7 mouse cellular contexts compared by ENCODE assay signal in genomic region chr10:61383715-61384047, GRCm38 (mm10). TPM values are rescaled to one million over a fixed set of nuclear protein-coding genes. Genes with fewer than 3 reads are reported as not detected.
A peak's percentile ranks its signal among the peaks of the same experiment; 100 is the strongest.
DNase-seq lines count a peak whose midpoint lies in the region; ATAC-seq lines count a peak whose summit lies in the region.

No protein-coding gene starts in this region.

- H3K4me3 ChIP-seq in neural tube, embryonic 11.5 days (ENCODE audit: low read depth, low read length), result peak overlapping the region; percentile 60
- H3K4me3 ChIP-seq in forebrain, embryonic 15.5 days, result peak overlapping the region; percentile 65
- H3K4me3 ChIP-seq in liver, embryonic 12.5 days, result peak overlapping the region; percentile 60
- peak overlapping the region; percentile 58 for H3K4me3 ChIP-seq in stomach, embryonic 16.5 days (replicated peaks; ENCODE audit: low read length)

- H3K4me2 ChIP-seq in neural tube, embryonic 11.5 days (ENCODE audit: low read depth), result peak overlapping the region; percentile 96
- H3K4me2 ChIP-seq in forebrain, embryonic 15.5 days (replicated peaks), result peak overlapping the region; percentile 88
- peak overlapping the region; percentile 89 for H3K4me2 ChIP-seq in liver, embryonic 12.5 days
- peak overlapping the region; percentile 80 for H3K4me2 ChIP-seq in stomach, embryonic 16.5 days (ENCODE audit: low read depth, low read length)

- no peaks in the 10 kb centered on the region for H3K36me3 ChIP-seq in neural tube, embryonic 11.5 days (ENCODE audit: control insufficient read depth, insufficient read depth, low read length)
- H3K36me3 ChIP-seq in forebrain, embryonic 15.5 days, result no peaks in the 10 kb centered on the region
- no peaks in the 10 kb centered on the region for H3K36me3 ChIP-seq in liver, embryonic 12.5 days
- no peaks in the 10 kb centered on the region for H3K36me3 ChIP-seq in stomach, embryonic 16.5 days (ENCODE audit: control insufficient read depth, insufficient read depth, low read length)

- no peak overlapping the region for H3K27ac ChIP-seq in neural tube, embryonic 11.5 days (ENCODE audit: low read depth, low read length)
- H3K27ac ChIP-seq in forebrain, embryonic 15.5 days (replicated peaks), result 0 out of 2 replicates have a peak overlapping the region, but pooled peaks have one; percentile 10
- no peak overlapping the region for H3K27ac ChIP-seq in liver, embryonic 12.5 days
- H3K27ac ChIP-seq in stomach, embryonic 16.5 days (ENCODE audit: low read length), result 0 out of 2 replicates have a peak overlapping the region, but pooled peaks have one; percentile 21

- no peaks in the 10 kb centered on the region for H3K9me3 ChIP-seq in neural tube, embryonic 11.5 days (ENCODE audit: control insufficient read depth, low read length)
- no peaks in the 10 kb centered on the region for H3K9me3 ChIP-seq in forebrain, embryonic 15.5 days
- no peaks in the 10 kb centered on the region for H3K9me3 ChIP-seq in liver, embryonic 12.5 days (replicated peaks)
- H3K9me3 ChIP-seq in stomach, embryonic 16.5 days (replicated peaks; ENCODE audit: control insufficient read depth, low read length), result no peaks in the 10 kb centered on the region

- H3K4me1 ChIP-seq in neural tube, embryonic 11.5 days (ENCODE audit: control insufficient read depth, insufficient read depth, low read length), result peaks cover 24% of the 10 kb centered on the region
- peaks cover 27% of the 10 kb centered on the region for H3K4me1 ChIP-seq in forebrain, embryonic 15.5 days
- peaks cover 51% of the 10 kb centered on the region for H3K4me1 ChIP-seq in liver, embryonic 12.5 days
- peaks cover 26% of the 10 kb centered on the region for H3K4me1 ChIP-seq in stomach, embryonic 16.5 days (ENCODE audit: control insufficient read depth, insufficient read depth, low read length)

- under 1% methylated on average over 11 of the region's 11 CpGs for WGBS in neural tube, embryonic 11.5 days
- 4% methylated on average over 11 of the region's 11 CpGs for WGBS in forebrain, embryonic 15.5 days
- 10% methylated on average over 11 of the region's 11 CpGs for WGBS in liver, embryonic 12.5 days (ENCODE audit: insufficient replicate concordance)
- 5% methylated on average over 11 of the region's 11 CpGs for WGBS in stomach, embryonic 16.5 days

- DNase-seq in neural tube, embryonic 11.5 days (ENCODE audit: low spot score), result no peak
- no peak for DNase-seq in neural tube, embryonic 10.5 days (ENCODE audit: extremely low spot score, low spot score)
- no peak for DNase-seq in ovary, adult 18-20 months (ENCODE audit: low spot score)
- DNase-seq in thymus, adult 18-20 months, result no peak

- ATAC-seq in neural tube, embryonic 11.5 days (ENCODE audit: insufficient read depth, low FRiP score, low TSS enrichment), result 0 out of 2 replicates have a peak, but pooled peaks have one; percentile 10
- ATAC-seq in forebrain, embryonic 15.5 days (replicated peaks), result peak; percentile 37
- no peak for ATAC-seq in liver, embryonic 12.5 days
- ATAC-seq in stomach, embryonic 16.5 days (ENCODE audit: insufficient read depth, low FRiP score), result no peak; the same call in 1 of the 2 replicates

- H3K9ac ChIP-seq in neural tube, embryonic 11.5 days (ENCODE audit: low read length), result peak overlapping the region; percentile 73
- peak overlapping the region; percentile 70 for H3K9ac ChIP-seq in forebrain, embryonic 15.5 days (replicated peaks)
- H3K9ac ChIP-seq in liver, embryonic 12.5 days, result peak overlapping the region; percentile 64
- peak overlapping the region; percentile 83 for H3K9ac ChIP-seq in stomach, embryonic 16.5 days (ENCODE audit: low read length)

- no peaks in the 10 kb centered on the region for H3K27me3 ChIP-seq in neural tube, embryonic 11.5 days (ENCODE audit: control insufficient read depth, insufficient read depth, low read length)
- H3K27me3 ChIP-seq in forebrain, embryonic 15.5 days, result no peaks in the 10 kb centered on the region
- peaks cover 63% of the 10 kb centered on the region for H3K27me3 ChIP-seq in liver, embryonic 12.5 days (replicated peaks)
- no peaks in the 10 kb centered on the region for H3K27me3 ChIP-seq in stomach, embryonic 16.5 days (ENCODE audit: control insufficient read depth, insufficient read depth, low read length)

RNA-seq across cellular contexts. Expression of gene Pald1, which starts 0.4 kb away (rescaled TPM):
- polyA plus RNA-seq in neural tube, embryonic 11.5 days (2014; fragmentation: Nextera tagmentation; extraction: Ambion mirVana), result 26.4 and 27.2 TPM in 2 replicates
- polyA plus RNA-seq in forebrain, embryonic 15.5 days (2015; fragmentation: Nextera tagmentation; extraction: Ambion mirVana), result 16.5 and 17.0 TPM in 2 replicates
- 12.1 and 12.4 TPM in 2 replicates for polyA plus RNA-seq in liver, embryonic 12.5 days (2016; fragmentation: Nextera tagmentation; extraction: Ambion mirVana)
- polyA plus RNA-seq in stomach, embryonic 16.5 days (2015; fragmentation: Nextera tagmentation; extraction: Ambion mirVana), result 17.0 and 18.1 TPM in 2 replicates

RNA-seq across cellular contexts. Expression of gene Nodal, which starts 34.1 kb away (rescaled TPM):
- not detected in 2 replicates for polyA plus RNA-seq in neural tube, embryonic 11.5 days (2014; fragmentation: Nextera tagmentation; extraction: Ambion mirVana)
- 0.19 and 0.36 TPM in 2 replicates for polyA plus RNA-seq in forebrain, embryonic 15.5 days (2015; fragmentation: Nextera tagmentation; extraction: Ambion mirVana)
- polyA plus RNA-seq in liver, embryonic 12.5 days (2016; fragmentation: Nextera tagmentation; extraction: Ambion mirVana), result 0.31 and 0.37 TPM in 2 replicates
- polyA plus RNA-seq in stomach, embryonic 16.5 days (2015; fragmentation: Nextera tagmentation; extraction: Ambion mirVana), result 0.21 and 0.31 TPM in 2 replicates

Comparison
In these comparisons a context has a peak if more than half of its experiments do, and no peak if none do; other contexts are left out.
1. ATAC-seq: peak in neural tube, embryonic 11.5 days (single experiment) and forebrain, embryonic 15.5 days (single experiment); none in liver, embryonic 12.5 days (single experiment) and stomach, embryonic 16.5 days (single experiment).
2. H3K27ac ChIP-seq: peak in forebrain, embryonic 15.5 days (single experiment) and stomach, embryonic 16.5 days (single experiment); none in neural tube, embryonic 11.5 days (single experiment) and liver, embryonic 12.5 days (single experiment).
3. Peak in every context shown above with its lines, with median percentiles within 50 percentile points of each other: H3K4me2 ChIP-seq, H3K4me3 ChIP-seq and H3K9ac ChIP-seq.